Mouse (Mus musculus) midbrain, embryonic 16.5 days (tissue): ENCODE results near the gene Tanc2. TPM values are rescaled to one million over a fixed set of nuclear protein-coding genes. Genes with fewer than 3 reads are reported as not detected.
A peak's percentile ranks its signal among the peaks of the same experiment; 100 is the strongest.

Experiments
- ATAC-seq: fragments of 200-750 bp; cut with Nextera tagmentation; 2 replicates; pipeline ENCODE4 v1.8.0; 2017; ENCODE audit warnings: moderate TSS enrichment
- H3K27ac ChIP-seq: fragments of 300-500 bp; sonication (generic); 2 replicates; pipeline ENCODE4 v1.5.1; 2014; ENCODE audit warnings: mild to moderate bottlenecking, low read length, mixed read lengths
- H3K27me3 ChIP-seq: fragments of 300-500 bp; sonication (generic); 2 replicates; pipeline ENCODE4 v1.6.1; 2014; ENCODE audit warnings: low read depth, low read length, mixed read lengths; ENCODE audit not compliant: control insufficient read depth, insufficient read depth
- H3K36me3 ChIP-seq: fragments of 300-500 bp; sonication (generic); 2 replicates; pipeline ENCODE4 v1.6.1; 2014; ENCODE audit warnings: mild to moderate bottlenecking, low read length, moderate library complexity, mixed read lengths; ENCODE audit not compliant: control insufficient read depth, insufficient read depth
- H3K4me1 ChIP-seq: fragments of 300-500 bp; sonication (generic); 2 replicates; pipeline ENCODE4 v1.6.1; 2014; ENCODE audit warnings: mild to moderate bottlenecking, low read length, mixed read lengths; ENCODE audit not compliant: control insufficient read depth, insufficient read depth
- H3K4me2 ChIP-seq: fragments of 300-500 bp; sonication (generic); 2 replicates; pipeline ENCODE4 v1.6.1; 2014; ENCODE audit warnings: mild to moderate bottlenecking, low read length, mixed read lengths
- H3K4me3 ChIP-seq: fragments of 300-500 bp; sonication (generic); 2 replicates; pipeline ENCODE4 v1.5.1; 2014; ENCODE audit warnings: low read depth, mild to moderate bottlenecking, low read length, moderate library complexity, mixed read lengths
- H3K9ac ChIP-seq: fragments of 300-500 bp; sonication (generic); 2 replicates; pipeline ENCODE4 v1.6.1; 2014; ENCODE audit warnings: low read depth, low read length, mixed read lengths
- H3K9me3 ChIP-seq: fragments of 300-500 bp; sonication (generic); replicated peaks from 2 replicates; pipeline ENCODE4 v1.6.1; 2014; ENCODE audit warnings: mild to moderate bottlenecking, low read length, mixed read lengths; ENCODE audit not compliant: control insufficient read depth, poor library complexity, severe bottlenecking
- WGBS: fragments of 180-500 bp; shearing (Covaris S2); extraction: QIAGEN DNeasy Blood & Tissue Kit; methylation state at CpG from one replicate; pipeline ENCODE4 v1.1.7; 2014; 5-methylcytosine and 5-hydroxymethylcytosine counted together
- polyA plus RNA-seq: library from polyadenylated mRNA; unstranded; fragments of >200 nt; fragmentation: Nextera tagmentation; extraction: Ambion mirVana; gene quantifications from 2 replicates; pipeline ENCODE4 v1.2.1, GENCODE M21; 2015

Tanc2 gene
- polyA plus RNA-seq, 1 experiment from 2014 or later = 44.9 TPM

GRCm38 (mm10) chr11:105944770-105945672, 355.2 kb downstream of the Tanc2 start:
- H3K9ac ChIP-seq = peak overlapping the region; percentile 79
- WGBS = 76% methylated on average over 16 of the region's 16 CpGs
- no peak overlapping the region; the same call in 1 of the 2 replicates for H3K27ac ChIP-seq
- H3K4me1 ChIP-seq = peaks cover 18% of the 10 kb centered on the region
- H3K36me3 ChIP-seq = no peaks in the 10 kb centered on the region
- H3K4me3 ChIP-seq = peak overlapping the region; percentile 76
- H3K9me3 ChIP-seq = no peaks in the 10 kb centered on the region
- H3K4me2 ChIP-seq = peak overlapping the region; percentile 66
- no peak for ATAC-seq
- no peaks in the 10 kb centered on the region for H3K27me3 ChIP-seq

GRCm38 (mm10) chr11:105946694-105947154, 356.9 kb downstream of the Tanc2 start:
- H3K4me1 ChIP-seq = peaks cover 18% of the 10 kb centered on the region
- no peak overlapping the region for H3K27ac ChIP-seq
- H3K36me3 ChIP-seq = no peaks in the 10 kb centered on the region
- H3K4me3 ChIP-seq = no peak overlapping the region
- H3K27me3 ChIP-seq = no peaks in the 10 kb centered on the region
- H3K9me3 ChIP-seq = no peaks in the 10 kb centered on the region
- no peak overlapping the region for H3K9ac ChIP-seq
- no peak overlapping the region for H3K4me2 ChIP-seq
- 46% methylated on average over 11 of the region's 11 CpGs for WGBS
- ATAC-seq = no peak

GRCm38 (mm10) chr11:105948255-105948654, 358.5 kb downstream of the Tanc2 start:
- no peak overlapping the region for H3K27ac ChIP-seq
- no peak overlapping the region for H3K9ac ChIP-seq
- no peaks in the 10 kb centered on the region for H3K9me3 ChIP-seq
- H3K4me1 ChIP-seq = peaks cover 10% of the 10 kb centered on the region
- H3K4me2 ChIP-seq = no peak overlapping the region
- no peak for ATAC-seq
- H3K27me3 ChIP-seq = no peaks in the 10 kb centered on the region
- 74% methylated on average over 2 of the region's 2 CpGs for WGBS
- H3K4me3 ChIP-seq = no peak overlapping the region
- H3K36me3 ChIP-seq = no peaks in the 10 kb centered on the region

GRCm38 (mm10) chr11:105950519-105950918, 360.7 kb downstream of the Tanc2 start:
- no peak overlapping the region for H3K4me3 ChIP-seq
- no peaks in the 10 kb centered on the region for H3K9me3 ChIP-seq
- no peak overlapping the region for H3K4me2 ChIP-seq
- H3K27me3 ChIP-seq = no peaks in the 10 kb centered on the region
- no peak overlapping the region for H3K9ac ChIP-seq
- no peaks in the 10 kb centered on the region for H3K4me1 ChIP-seq
- no peak overlapping the region for H3K27ac ChIP-seq
- no peaks in the 10 kb centered on the region for H3K36me3 ChIP-seq
- WGBS = 82% methylated on average over 4 of the region's 4 CpGs
- ATAC-seq = no peak

GRCm38 (mm10) chr11:105951601-105952044, 361.8 kb downstream of the Tanc2 start:
- Histone ChIP-seq H3K27ac (no peak overlapping the region), H3K4me3 (no peak overlapping the region), H3K4me1 (no peaks in the 10 kb centered on the region), H3K27me3 (no peaks in the 10 kb centered on the region), H3K9ac (no peak overlapping the region), H3K4me2 (no peak overlapping the region), H3K36me3 (no peaks in the 10 kb centered on the region), H3K9me3 (no peaks in the 10 kb centered on the region)
- WGBS = 44% methylated on average over 3 of the region's 3 CpGs
- no peak for ATAC-seq

- Histone ChIP-seq H3K27ac (no peak overlapping the region), H3K4me2 (no peak overlapping the region), H3K36me3 (no peaks in the 10 kb centered on the region), H3K4me1 (no peaks in the 10 kb centered on the region), H3K4me3 (no peak overlapping the region), H3K9ac (no peak overlapping the region), H3K9me3 (no peaks in the 10 kb centered on the region), H3K27me3 (no peaks in the 10 kb centered on the region)
- 86% methylated on average over 9 of the region's 9 CpGs for WGBS
- ATAC-seq = no peak
Measured at GRCm38 (mm10) chr11:105952111-105952510, 362.3 kb downstream of the Tanc2 start.

GRCm38 (mm10) chr11:105952911-105953386, 363.2 kb downstream of the Tanc2 start, which contains the start of gene Cyb561:
Cyb561 (minus strand) TSS chr11:105953336.
- Histone ChIP-seq H3K4me1 (no peaks in the 10 kb centered on the region), H3K27me3 (no peaks in the 10 kb centered on the region), H3K27ac (no peak within 1 kb of the TSS), H3K9ac (no peak within 1 kb of the TSS), H3K9me3 (no peaks in the 10 kb centered on the region), H3K4me3 (no peak within 1 kb of the TSS), H3K4me2 (no peak within 1 kb of the TSS), H3K36me3 (no peaks in the 10 kb centered on the region)
- no peak for ATAC-seq
- WGBS = 86% methylated on average over 12 of the region's 12 CpGs

- no peaks in the 10 kb centered on the region for H3K4me1 ChIP-seq
- 91% methylated on average over 6 of the region's 6 CpGs for WGBS
- no peak for ATAC-seq
Measured at GRCm38 (mm10) chr11:105953402-105953801, 363.6 kb downstream of the Tanc2 start.

GRCm38 (mm10) chr11:105955815-105956430, 366.1 kb downstream of the Tanc2 start:
- no peaks in the 10 kb centered on the region for H3K4me1 ChIP-seq
- 88% methylated on average over 28 of the region's 28 CpGs for WGBS
- H3K36me3 ChIP-seq = no peaks in the 10 kb centered on the region
- H3K4me3 ChIP-seq = no peak overlapping the region
- H3K27me3 ChIP-seq = no peaks in the 10 kb centered on the region
- H3K9me3 ChIP-seq = no peaks in the 10 kb centered on the region
- no peak overlapping the region for H3K9ac ChIP-seq
- H3K27ac ChIP-seq = no peak overlapping the region
- H3K4me2 ChIP-seq = no peak overlapping the region
- no peak for ATAC-seq

More at GRCm38 (mm10) chr11:105953402-105953801, 363.6 kb downstream of the Tanc2 start:
- no peak overlapping the region for H3K9ac ChIP-seq
- H3K4me2 ChIP-seq = no peak overlapping the region
- no peaks in the 10 kb centered on the region for H3K36me3 ChIP-seq
- H3K27me3 ChIP-seq = no peaks in the 10 kb centered on the region
- no peak overlapping the region for H3K27ac ChIP-seq
- H3K4me3 ChIP-seq = no peak overlapping the region
- no peaks in the 10 kb centered on the region for H3K9me3 ChIP-seq
